Mouse (Mus musculus) hindbrain, embryonic 10.5 days (tissue): ENCODE measurements around the gene Cyfip2. TPM values are rescaled to one million over a fixed set of nuclear protein-coding genes. Genes with fewer than 3 reads are reported as not detected.

ENCODE experiments used
- polyA plus RNA-seq: library from polyadenylated mRNA; unstranded; fragments of >200 nt; fragmentation: Nextera tagmentation; extraction: Ambion mirVana; gene quantifications from 2 replicates; pipeline ENCODE4 v1.2.1, GENCODE M21; 2016

Gene Cyfip2
- polyA plus RNA-seq, 1 experiment from 2014 or later = 46.1 TPM

Other genes starting within 250 kb of the Cyfip2 start
- gene Nipal4, start 146.4 kb downstream of the Cyfip2 start, polyA plus RNA-seq = 0.65 and 0.66 TPM in 2 replicates
- 0.40 and 0.80 TPM in 2 replicates for gene Fndc9, start 77.3 kb downstream of the Cyfip2 start, polyA plus RNA-seq
- not detected in 2 replicates for gene Itk, start 76.7 kb upstream of the Cyfip2 start, polyA plus RNA-seq
- gene Fam71b, start 83.7 kb upstream of the Cyfip2 start, polyA plus RNA-seq = not detected in 2 replicates
- 92.6 and 97.7 TPM in 2 replicates for gene Med7, start 124.1 kb upstream of the Cyfip2 start, polyA plus RNA-seq
- 0.20 TPM in 1 of 2 replicates, not detected in the other for gene Havcr2, start 142.1 kb upstream of the Cyfip2 start, polyA plus RNA-seq
- not detected in 2 replicates for gene Gm12169, start 211.4 kb upstream of the Cyfip2 start, polyA plus RNA-seq